Mouse (Mus musculus): Measurements from ENCODE around the gene Atp2b4. TPM values are rescaled to one million over a fixed set of nuclear protein-coding genes. Genes with fewer than 3 reads are reported as not detected.

The Atp2b4 gene
- polyA plus RNA-seq, 1 experiment from 2014 or later = 38.8 TPM

DNA sequence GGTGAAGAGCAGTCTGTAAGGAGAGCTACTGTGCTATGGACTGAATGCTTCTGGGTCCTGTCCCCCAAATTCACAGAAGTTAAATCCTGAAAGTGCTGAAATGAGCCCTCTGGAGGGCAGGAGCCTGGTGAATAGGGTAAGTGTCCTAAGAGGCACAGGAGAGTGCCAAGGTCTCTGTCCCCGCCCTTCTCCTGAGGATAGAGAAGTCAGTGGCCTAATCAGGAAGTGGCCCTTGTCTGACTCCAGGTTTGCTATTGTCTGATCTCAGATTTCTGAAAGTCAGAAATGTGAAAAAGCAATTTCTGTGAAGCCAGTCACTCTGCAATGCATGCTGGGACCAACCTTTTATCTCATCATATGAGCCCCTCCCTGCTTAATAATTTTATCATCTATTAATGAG is 7.2 kb downstream of the Atp2b4 start:
- Histone ChIP-seq H3K4me3 (ENCODE audit: low read depth, low read length) (no peak overlapping the region), H3K27me3 (ENCODE audit: control insufficient read depth, insufficient read depth, low read length) (no peaks in the 10 kb centered on the region), H3K4me1 (ENCODE audit: control insufficient read depth, insufficient read depth, low read length) (peaks cover 14% of the 10 kb centered on the region), H3K9me3 (ENCODE audit: control insufficient read depth, low read depth, low read length) (no peaks in the 10 kb centered on the region), H3K9ac (replicated peaks; ENCODE audit: low read depth, low read length) (no peak overlapping the region), H3K4me2 (replicated peaks; ENCODE audit: low read depth, low read length) (no peak overlapping the region), H3K36me3 (ENCODE audit: control insufficient read depth, insufficient read depth, low read length) (no peaks in the 10 kb centered on the region), H3K27ac (ENCODE audit: low read length) (no peak overlapping the region)
- no peak for ATAC-seq (ENCODE audit: insufficient number of reproducible peaks, insufficient read depth, low FRiP score, low read depth)
- WGBS = 41% methylated on average over 1 of the region's 1 CpGs

DNA sequence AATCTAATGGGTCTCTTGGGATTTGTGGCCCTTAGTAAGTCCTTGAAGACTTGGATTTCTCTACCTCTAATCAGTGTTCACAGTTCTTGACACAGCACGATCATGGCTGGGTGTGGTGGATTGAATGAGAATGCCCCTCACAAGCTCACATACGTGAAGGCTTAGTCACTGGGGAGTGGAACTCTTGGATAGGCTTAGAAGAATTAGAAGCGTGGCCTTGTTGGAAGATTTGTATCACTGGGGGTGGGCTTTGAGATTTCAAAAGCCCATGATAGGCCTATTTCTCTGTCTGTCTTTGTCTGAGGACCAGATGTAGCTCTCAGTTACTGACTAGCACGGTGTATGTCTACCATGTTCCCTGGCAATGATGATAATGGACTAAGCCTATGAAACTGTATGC is 10.8 kb downstream of the Atp2b4 start:
- H3K27ac ChIP-seq (ENCODE audit: low read length) = no peak overlapping the region
- H3K9me3 ChIP-seq (ENCODE audit: control insufficient read depth, low read depth, low read length) = no peaks in the 10 kb centered on the region
- 90% methylated on average over 4 of the region's 4 CpGs for WGBS

DNA sequence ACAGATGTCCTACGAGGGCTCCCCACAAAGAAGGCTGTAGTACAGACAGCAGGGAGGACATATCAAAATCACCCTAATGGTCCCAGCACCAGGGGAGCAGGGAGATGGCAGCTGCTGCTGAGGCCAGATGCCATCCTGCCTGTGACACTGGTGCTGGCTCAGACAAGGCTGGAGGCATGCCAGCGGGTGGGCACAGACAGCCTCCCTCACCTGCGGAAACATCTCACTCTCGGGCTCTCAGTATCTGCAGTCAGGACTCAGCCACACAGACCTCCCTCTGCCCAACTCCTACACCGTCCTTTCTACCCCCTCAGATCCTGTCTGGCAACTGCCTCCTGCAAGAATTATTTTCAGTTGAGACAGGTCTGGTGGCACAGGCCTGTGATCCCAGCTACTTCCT is 12.0 kb downstream of the Atp2b4 start:
- ATAC-seq (ENCODE audit: insufficient number of reproducible peaks, insufficient read depth, low FRiP score, low read depth) = no peak
- no peaks in the 10 kb centered on the region for H3K27me3 ChIP-seq (ENCODE audit: control insufficient read depth, insufficient read depth, low read length)
- no peaks in the 10 kb centered on the region for H3K36me3 ChIP-seq (ENCODE audit: control insufficient read depth, insufficient read depth, low read length)
- H3K9me3 ChIP-seq (ENCODE audit: control insufficient read depth, low read depth, low read length) = no peaks in the 10 kb centered on the region
- H3K4me2 ChIP-seq (replicated peaks; ENCODE audit: low read depth, low read length) = no peak overlapping the region
- no peak overlapping the region for H3K27ac ChIP-seq (ENCODE audit: low read length)
- H3K9ac ChIP-seq (replicated peaks; ENCODE audit: low read depth, low read length) = no peak overlapping the region
- 75% methylated on average over 5 of the region's 5 CpGs for WGBS
- H3K4me1 ChIP-seq (ENCODE audit: control insufficient read depth, insufficient read depth, low read length) = 0 out of 2 replicates have a peak, but pooled peaks cover 4% of the 10 kb centered on the region
- H3K4me3 ChIP-seq (ENCODE audit: low read depth, low read length) = no peak overlapping the region

More for the DNA sequence above, 10.8 kb downstream of the Atp2b4 start:
- 0 out of 2 replicates have a peak, but pooled peaks cover 4% of the 10 kb centered on the region for H3K4me1 ChIP-seq (ENCODE audit: control insufficient read depth, insufficient read depth, low read length)
- no peaks in the 10 kb centered on the region for H3K36me3 ChIP-seq (ENCODE audit: control insufficient read depth, insufficient read depth, low read length)
- no peak overlapping the region for H3K4me2 ChIP-seq (replicated peaks; ENCODE audit: low read depth, low read length)
- no peaks in the 10 kb centered on the region for H3K27me3 ChIP-seq (ENCODE audit: control insufficient read depth, insufficient read depth, low read length)
- no peak overlapping the region for H3K9ac ChIP-seq (replicated peaks; ENCODE audit: low read depth, low read length)
- H3K4me3 ChIP-seq (ENCODE audit: low read depth, low read length) = no peak overlapping the region
- ATAC-seq (ENCODE audit: insufficient number of reproducible peaks, insufficient read depth, low FRiP score, low read depth) = no peak

DNA sequence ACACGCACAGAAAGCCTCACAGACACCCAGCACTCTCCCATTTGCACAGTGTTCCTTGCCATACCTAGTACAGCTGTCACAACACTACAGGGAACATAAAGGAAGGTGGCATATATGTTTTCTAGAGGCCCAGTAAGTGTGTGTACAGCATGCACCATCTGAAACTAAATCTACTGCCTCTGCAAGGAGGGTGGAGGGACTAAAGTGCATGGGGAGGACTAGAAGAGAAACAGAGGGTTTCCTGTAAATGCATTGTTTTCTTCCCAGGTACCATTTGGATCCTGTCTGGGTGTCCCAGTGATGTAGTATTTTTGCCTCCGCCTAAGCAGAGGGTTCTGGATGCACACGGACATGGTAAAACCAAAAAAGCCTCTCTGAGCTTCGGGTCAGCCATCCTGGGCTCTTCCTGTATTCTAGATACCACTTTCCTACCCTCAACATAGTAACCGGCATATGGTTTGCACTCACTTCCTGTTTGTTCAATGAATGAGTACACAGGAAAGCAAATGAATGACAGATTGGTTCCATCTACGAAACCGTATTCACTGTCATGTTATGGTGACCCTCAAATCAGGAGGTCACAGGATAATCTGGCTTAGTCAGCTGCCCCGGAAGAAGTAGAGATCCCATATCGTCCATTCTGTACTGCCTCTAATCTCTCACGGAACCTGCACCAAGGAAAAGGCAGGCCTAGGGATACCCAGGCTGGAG is 13.2 kb downstream of the Atp2b4 start:
- H3K4me3 ChIP-seq (ENCODE audit: low read depth, low read length) = no peak overlapping the region
- ATAC-seq (ENCODE audit: insufficient number of reproducible peaks, insufficient read depth, low FRiP score, low read depth) = no peak
- no peaks in the 10 kb centered on the region for H3K9me3 ChIP-seq (ENCODE audit: control insufficient read depth, low read depth, low read length)
- H3K27ac ChIP-seq (ENCODE audit: low read length) = no peak overlapping the region
- no peaks in the 10 kb centered on the region for H3K4me1 ChIP-seq (ENCODE audit: control insufficient read depth, insufficient read depth, low read length)
- WGBS = 70% methylated on average over 10 of the region's 10 CpGs
- H3K4me2 ChIP-seq (replicated peaks; ENCODE audit: low read depth, low read length) = no peak overlapping the region
- no peaks in the 10 kb centered on the region for H3K36me3 ChIP-seq (ENCODE audit: control insufficient read depth, insufficient read depth, low read length)
- H3K9ac ChIP-seq (replicated peaks; ENCODE audit: low read depth, low read length) = no peak overlapping the region
- H3K27me3 ChIP-seq (ENCODE audit: control insufficient read depth, insufficient read depth, low read length) = no peaks in the 10 kb centered on the region

DNA sequence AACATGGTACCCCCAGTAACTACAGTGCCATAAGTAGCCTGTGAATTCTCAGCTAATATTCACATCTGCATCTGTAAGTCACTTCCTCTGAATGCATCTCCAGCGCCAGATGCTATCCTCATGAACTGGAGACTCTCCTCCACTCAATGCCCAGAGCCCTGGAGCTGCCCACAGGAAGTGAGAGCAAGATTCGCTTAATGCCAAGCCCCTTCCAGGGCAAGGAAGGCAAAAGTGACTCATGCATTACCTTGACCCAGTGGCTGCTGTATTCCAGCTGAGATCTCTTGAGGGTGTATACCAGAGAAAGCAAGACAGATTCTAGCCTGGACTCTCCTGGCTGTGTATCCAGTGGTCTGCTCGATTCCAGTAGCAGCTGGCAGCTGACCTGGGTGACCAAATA is 16.2 kb downstream of the Atp2b4 start:
- no peak overlapping the region for H3K27ac ChIP-seq (ENCODE audit: low read length)
- H3K36me3 ChIP-seq (ENCODE audit: control insufficient read depth, insufficient read depth, low read length) = no peaks in the 10 kb centered on the region
- ATAC-seq (ENCODE audit: insufficient number of reproducible peaks, insufficient read depth, low FRiP score, low read depth) = no peak
- H3K4me2 ChIP-seq (replicated peaks; ENCODE audit: low read depth, low read length) = no peak overlapping the region
- H3K4me1 ChIP-seq (ENCODE audit: control insufficient read depth, insufficient read depth, low read length) = no peaks in the 10 kb centered on the region
- no peak overlapping the region for H3K4me3 ChIP-seq (ENCODE audit: low read depth, low read length)
- no peaks in the 10 kb centered on the region for H3K9me3 ChIP-seq (ENCODE audit: control insufficient read depth, low read depth, low read length)
- 83% methylated on average over 3 of the region's 3 CpGs for WGBS
- no peaks in the 10 kb centered on the region for H3K27me3 ChIP-seq (ENCODE audit: control insufficient read depth, insufficient read depth, low read length)
- H3K9ac ChIP-seq (replicated peaks; ENCODE audit: low read depth, low read length) = no peak overlapping the region

DNA sequence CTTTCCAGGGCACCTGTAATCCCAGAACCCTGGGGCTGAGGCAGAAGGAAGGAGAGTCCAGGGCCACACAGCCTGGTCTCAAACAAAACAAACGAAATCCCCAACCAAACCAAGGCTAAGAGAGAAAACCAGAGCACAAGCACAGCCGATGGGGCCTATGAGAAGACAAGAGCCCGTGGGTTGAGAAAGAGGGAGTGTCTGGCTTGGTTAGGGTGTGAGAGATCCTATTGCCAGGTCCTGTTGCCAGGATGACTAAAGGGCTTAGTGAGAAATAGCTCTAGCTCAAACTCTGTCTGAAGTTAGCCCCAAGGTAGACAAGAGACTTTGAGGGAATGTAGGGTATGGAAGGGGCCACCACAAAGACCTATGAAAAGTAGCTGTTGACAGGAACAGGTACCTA is 19.3 kb downstream of the Atp2b4 start:
- ATAC-seq (ENCODE audit: insufficient number of reproducible peaks, insufficient read depth, low FRiP score, low read depth) = no peak

DNA sequence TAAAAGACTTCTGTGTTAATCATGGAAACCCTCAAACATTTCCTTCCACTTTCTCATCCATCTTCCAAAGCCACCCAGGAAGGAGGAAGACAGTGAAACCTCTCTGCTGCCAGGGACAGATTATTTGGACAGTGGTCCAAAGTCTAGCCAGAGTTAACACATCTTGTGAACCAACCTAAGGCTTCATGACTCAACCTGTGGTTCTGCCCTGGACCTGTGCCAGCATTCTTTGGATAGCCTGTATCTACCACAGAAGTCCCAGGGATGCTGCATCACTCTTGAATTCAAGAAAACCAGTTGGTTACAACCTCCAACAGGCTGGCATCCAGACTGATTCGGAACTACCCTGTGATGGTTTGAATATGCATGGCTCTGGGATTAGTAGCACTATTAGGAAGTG is 21.8 kb downstream of the Atp2b4 start:
- Histone ChIP-seq H3K36me3 (ENCODE audit: control insufficient read depth, insufficient read depth, low read length) (no peaks in the 10 kb centered on the region), H3K4me2 (replicated peaks; ENCODE audit: low read depth, low read length) (no peak overlapping the region), H3K4me3 (ENCODE audit: low read depth, low read length) (no peak overlapping the region), H3K27ac (ENCODE audit: low read length) (no peak overlapping the region), H3K27me3 (ENCODE audit: control insufficient read depth, insufficient read depth, low read length) (no peaks in the 10 kb centered on the region), H3K9me3 (ENCODE audit: control insufficient read depth, low read depth, low read length) (no peaks in the 10 kb centered on the region), H3K4me1 (ENCODE audit: control insufficient read depth, insufficient read depth, low read length) (0 out of 2 replicates have a peak, but pooled peaks cover 3% of the 10 kb centered on the region), H3K9ac (replicated peaks; ENCODE audit: low read depth, low read length) (no peak overlapping the region)
- ATAC-seq (ENCODE audit: insufficient number of reproducible peaks, insufficient read depth, low FRiP score, low read depth) = no peak
- 93% methylated on average over 1 of the region's 1 CpGs for WGBS

More for the DNA sequence above, 19.3 kb downstream of the Atp2b4 start:
- Histone ChIP-seq H3K4me3 (ENCODE audit: low read depth, low read length) (no peak overlapping the region), H3K4me1 (ENCODE audit: control insufficient read depth, insufficient read depth, low read length) (0 out of 2 replicates have a peak, but pooled peaks cover 3% of the 10 kb centered on the region), H3K27ac (ENCODE audit: low read length) (no peak overlapping the region), H3K4me2 (replicated peaks; ENCODE audit: low read depth, low read length) (no peak overlapping the region), H3K9me3 (ENCODE audit: control insufficient read depth, low read depth, low read length) (no peaks in the 10 kb centered on the region), H3K36me3 (ENCODE audit: control insufficient read depth, insufficient read depth, low read length) (no peaks in the 10 kb centered on the region), H3K27me3 (ENCODE audit: control insufficient read depth, insufficient read depth, low read length) (no peaks in the 10 kb centered on the region), H3K9ac (replicated peaks; ENCODE audit: low read depth, low read length) (no peak overlapping the region)
- 50% methylated on average over 3 of the region's 3 CpGs for WGBS

DNA sequence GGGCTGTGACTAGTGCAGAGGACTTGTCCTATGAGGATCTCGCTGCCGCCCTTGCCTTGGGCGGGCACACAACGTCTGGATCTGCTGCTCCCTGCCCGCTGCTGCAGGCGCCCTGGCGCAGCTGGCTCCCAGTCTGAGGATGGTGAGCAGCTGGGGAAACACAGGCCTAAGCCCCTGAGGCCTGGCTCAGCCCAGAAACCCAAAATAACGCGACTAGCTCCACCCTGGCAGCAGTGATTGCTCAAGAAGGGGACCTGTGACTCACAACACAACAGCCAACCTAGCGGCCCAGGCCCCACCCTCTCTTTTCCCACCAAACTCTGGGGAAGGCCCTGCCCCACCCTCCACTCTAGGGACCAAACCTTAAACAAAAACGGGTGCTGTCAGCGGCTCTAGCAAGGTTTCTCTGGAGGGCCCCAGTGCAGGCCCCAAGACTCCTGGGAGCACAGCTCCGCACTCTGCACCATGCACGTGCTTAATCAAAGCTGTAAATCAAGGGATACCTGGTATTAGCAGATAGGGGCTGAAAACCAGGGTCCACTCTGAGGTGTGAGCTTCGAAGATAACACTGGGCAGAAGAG is 23.1 kb downstream of the Atp2b4 start:
- WGBS = 71% methylated on average over 15 of the region's 15 CpGs
- H3K9ac ChIP-seq (replicated peaks; ENCODE audit: low read depth, low read length) = no peak overlapping the region

More for the DNA sequence above, 23.1 kb downstream of the Atp2b4 start:
- no peak for ATAC-seq (ENCODE audit: insufficient number of reproducible peaks, insufficient read depth, low FRiP score, low read depth)
- Histone ChIP-seq H3K4me1 (ENCODE audit: control insufficient read depth, insufficient read depth, low read length) (0 out of 2 replicates have a peak, but pooled peaks cover 3% of the 10 kb centered on the region), H3K27ac (ENCODE audit: low read length) (no peak overlapping the region), H3K36me3 (ENCODE audit: control insufficient read depth, insufficient read depth, low read length) (no peaks in the 10 kb centered on the region), H3K4me2 (replicated peaks; ENCODE audit: low read depth, low read length) (no peak overlapping the region), H3K9me3 (ENCODE audit: control insufficient read depth, low read depth, low read length) (no peaks in the 10 kb centered on the region), H3K27me3 (ENCODE audit: control insufficient read depth, insufficient read depth, low read length) (no peaks in the 10 kb centered on the region), H3K4me3 (ENCODE audit: low read depth, low read length) (no peak overlapping the region)
